Mouse (Mus musculus) stomach, embryonic 14.5 days (tissue): ENCODE results near the gene Tcl1b1. TPM values are rescaled to one million over a fixed set of nuclear protein-coding genes. Genes with fewer than 3 reads are reported as not detected.

Experiments
- ATAC-seq: fragments of 200-750 bp; cut with Nextera tagmentation; 2 replicates; pipeline ENCODE4 v1.8.0; 2017; ENCODE audit warnings: low read depth, moderate TSS enrichment; ENCODE audit not compliant: insufficient number of reproducible peaks, insufficient read depth, low FRiP score
- H3K27ac ChIP-seq: fragments of 300-500 bp; sonication (generic); 2 replicates; pipeline ENCODE4 v1.5.1; 2014; ENCODE audit warnings: mild to moderate bottlenecking, low read length, moderate library complexity, mixed read lengths
- H3K27me3 ChIP-seq: fragments of 300-500 bp; sonication (generic); 2 replicates; pipeline ENCODE4 v1.6.1; 2014; ENCODE audit warnings: low read length, control low read depth, mixed read lengths; ENCODE audit not compliant: control insufficient read depth, insufficient read depth
- H3K36me3 ChIP-seq: fragments of 300-500 bp; sonication (generic); 2 replicates; pipeline ENCODE4 v1.6.1; 2014; ENCODE audit warnings: mild to moderate bottlenecking, control low read depth, low read length, moderate library complexity, mixed read lengths; ENCODE audit not compliant: control insufficient read depth, insufficient read depth
- H3K4me1 ChIP-seq: fragments of 300-500 bp; sonication (generic); 2 replicates; pipeline ENCODE4 v1.6.1; 2014; ENCODE audit warnings: low read length, control low read depth, mixed read lengths; ENCODE audit not compliant: control insufficient read depth, insufficient read depth
- H3K4me2 ChIP-seq: fragments of 300-500 bp; sonication (generic); replicated peaks from 2 replicates; pipeline ENCODE4 v1.6.1; 2014; ENCODE audit warnings: low read depth, low read length, control low read depth
- H3K4me3 ChIP-seq: fragments of 300-500 bp; sonication (generic); 2 replicates; pipeline ENCODE4 v1.5.1; 2014; ENCODE audit warnings: low read depth, low read length, control low read depth
- H3K9ac ChIP-seq: fragments of 300-500 bp; sonication (generic); replicated peaks from 2 replicates; pipeline ENCODE4 v1.6.1; 2014; ENCODE audit warnings: low read depth, mild to moderate bottlenecking, control low read depth, low read length, moderate library complexity, mixed read lengths
- H3K9me3 ChIP-seq: fragments of 300-500 bp; sonication (generic); 2 replicates; pipeline ENCODE4 v1.6.1; 2016; ENCODE audit warnings: low read depth, low read length, control low read depth; ENCODE audit not compliant: control insufficient read depth
- WGBS: fragments of 180-500 bp; shearing (Covaris S2); extraction: QIAGEN DNeasy Blood & Tissue Kit; methylation state at CpG from one replicate; pipeline ENCODE4 v1.1.7; 2014; 5-methylcytosine and 5-hydroxymethylcytosine counted together
- polyA plus RNA-seq: library from polyadenylated mRNA; unstranded; fragments of >200 nt; fragmentation: Nextera tagmentation; extraction: Ambion mirVana; gene quantifications from 2 replicates; pipeline ENCODE4 v1.2.1, GENCODE M21; 2014

Gene Tcl1b1
- polyA plus RNA-seq, 1 experiment from 2014 or later, result not detected

GRCm38 (mm10) chr12:105207071-105207470 is 47.6 kb downstream of the Tcl1b1 start:
- H3K36me3 ChIP-seq, result no peaks in the 10 kb centered on the region
- 71% methylated on average over 1 of the region's 1 CpGs for WGBS
- H3K27me3 ChIP-seq, result no peaks in the 10 kb centered on the region
- no peaks in the 10 kb centered on the region for H3K9me3 ChIP-seq
- no peak overlapping the region for H3K4me2 ChIP-seq
- H3K27ac ChIP-seq, result no peak overlapping the region
- H3K4me3 ChIP-seq, result no peak overlapping the region
- H3K4me1 ChIP-seq, result no peaks in the 10 kb centered on the region
- no peak overlapping the region for H3K9ac ChIP-seq
- no peak for ATAC-seq

GRCm38 (mm10) chr12:105208441-105208840 is 49.0 kb downstream of the Tcl1b1 start:
- WGBS, result 91% methylated on average over 1 of the region's 1 CpGs
- no peaks in the 10 kb centered on the region for H3K36me3 ChIP-seq
- no peak for ATAC-seq
- H3K4me1 ChIP-seq, result no peaks in the 10 kb centered on the region
- no peaks in the 10 kb centered on the region for H3K9me3 ChIP-seq
- H3K27ac ChIP-seq, result no peak overlapping the region
- no peak overlapping the region for H3K9ac ChIP-seq
- no peak overlapping the region for H3K4me3 ChIP-seq
- H3K4me2 ChIP-seq, result no peak overlapping the region
- no peaks in the 10 kb centered on the region for H3K27me3 ChIP-seq

GRCm38 (mm10) chr12:105209231-105209630 is 49.7 kb downstream of the Tcl1b1 start:
- Histone ChIP-seq H3K4me2 (no peak overlapping the region), H3K4me3 (no peak overlapping the region), H3K9ac (no peak overlapping the region), H3K27me3 (no peaks in the 10 kb centered on the region), H3K9me3 (no peaks in the 10 kb centered on the region), H3K4me1 (no peaks in the 10 kb centered on the region), H3K36me3 (no peaks in the 10 kb centered on the region), H3K27ac (no peak overlapping the region)
- no peak for ATAC-seq
- 87% methylated on average over 7 of the region's 7 CpGs for WGBS

Other genes with a start within 250 kb of the Tcl1b1 start
- gene Syne3, start 149.9 kb upstream of the Tcl1b1 start, polyA plus RNA-seq, result 0.22 and 0.59 TPM in 2 replicates
- 144 and 160 TPM in 2 replicates for gene Glrx5, start 127.0 kb upstream of the Tcl1b1 start, polyA plus RNA-seq
- gene Tcl1b2, start 13.7 kb upstream of the Tcl1b1 start, polyA plus RNA-seq, result not detected in 2 replicates
- gene Tcl1b5, start 16.7 kb downstream of the Tcl1b1 start, polyA plus RNA-seq, result not detected in 2 replicates
- gene Tcl1b3, start 31.4 kb downstream of the Tcl1b1 start, polyA plus RNA-seq, result not detected in 2 replicates
- gene Tcl1b4, start 42.3 kb downstream of the Tcl1b1 start, polyA plus RNA-seq, result not detected in 2 replicates
- not detected in 2 replicates for gene Tcl1, start 63.1 kb downstream of the Tcl1b1 start, polyA plus RNA-seq
- gene Tunar, start 174.2 kb downstream of the Tcl1b1 start, polyA plus RNA-seq, result 0.14 and 0.33 TPM in 2 replicates